Mouse (Mus musculus) cerebellum, adult 11 months (tissue): ENCODE measurements around the gene Avpr2.

Source experiments
- DNase-seq: peaks from one replicate; pipeline ENCODE4 v3.0.0; 2022

The Avpr2 gene

GRCm38 (mm10) chrX:73891551-73892152 lies at the start of gene Avpr2:
Gene Avpr2 (plus strand): TSS chrX:73892102.
- DNase-seq = no peak

DNA sequence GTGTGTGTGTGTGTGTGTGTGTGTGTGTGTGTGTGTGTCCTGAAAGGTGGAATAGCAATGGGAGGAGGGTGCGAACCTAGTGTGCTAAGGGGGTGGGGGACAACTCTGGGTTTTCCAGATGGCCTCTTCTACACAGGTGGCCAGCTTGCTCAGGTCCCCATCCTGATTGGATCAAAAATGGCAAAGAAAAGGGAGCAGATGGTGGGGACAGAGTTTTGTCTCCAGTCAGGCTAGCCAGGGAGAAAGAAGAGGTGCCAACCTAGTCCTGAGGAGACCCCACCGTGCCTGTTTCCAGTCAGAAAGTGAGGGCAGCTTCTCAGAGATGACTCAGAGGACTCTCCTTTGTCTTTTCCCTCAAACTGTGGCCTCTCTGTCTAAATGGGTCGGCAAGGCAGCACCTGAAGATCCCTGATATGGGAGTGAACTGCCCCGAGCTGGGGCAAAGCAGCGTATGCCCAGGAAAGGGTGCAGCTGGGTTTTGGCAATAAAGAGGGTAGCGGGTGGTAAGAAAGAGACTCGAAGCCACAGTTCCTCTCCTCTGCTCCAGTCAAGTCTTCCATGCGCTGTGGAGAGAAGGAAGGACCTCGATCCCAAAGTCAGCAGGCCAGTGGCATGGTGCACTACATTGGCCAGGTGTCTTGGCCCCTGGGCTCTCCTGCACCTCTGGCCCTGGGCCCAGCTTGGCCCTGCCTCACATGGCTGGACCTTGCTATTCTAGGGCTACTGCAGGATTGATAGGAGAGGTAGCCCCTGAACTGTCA lies 37.4 kb upstream of the Avpr2 start:
- peak; percentile 47 for DNase-seq

DNA sequence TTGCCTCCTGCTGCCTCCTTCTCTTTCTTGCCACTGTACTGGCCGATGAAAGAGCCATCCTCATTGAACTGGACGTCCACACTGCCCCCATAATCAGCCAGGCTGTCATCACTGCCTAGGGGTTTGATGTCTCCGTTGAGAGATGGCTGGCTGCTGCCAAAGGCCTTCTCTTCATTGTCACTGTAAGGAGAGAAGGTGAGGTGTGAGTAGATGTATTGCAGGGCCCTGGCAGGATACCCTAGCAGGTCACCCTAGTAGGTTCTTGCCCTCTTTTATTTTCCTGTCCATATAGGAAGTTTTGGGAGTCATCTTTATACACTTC lies 36.9 kb upstream of the Avpr2 start:
- no peak for DNase-seq

- DNase-seq = no peak
Observed at GRCm38 (mm10) chrX:73864692-73865091, 27.2 kb upstream of the Avpr2 start.

DNA sequence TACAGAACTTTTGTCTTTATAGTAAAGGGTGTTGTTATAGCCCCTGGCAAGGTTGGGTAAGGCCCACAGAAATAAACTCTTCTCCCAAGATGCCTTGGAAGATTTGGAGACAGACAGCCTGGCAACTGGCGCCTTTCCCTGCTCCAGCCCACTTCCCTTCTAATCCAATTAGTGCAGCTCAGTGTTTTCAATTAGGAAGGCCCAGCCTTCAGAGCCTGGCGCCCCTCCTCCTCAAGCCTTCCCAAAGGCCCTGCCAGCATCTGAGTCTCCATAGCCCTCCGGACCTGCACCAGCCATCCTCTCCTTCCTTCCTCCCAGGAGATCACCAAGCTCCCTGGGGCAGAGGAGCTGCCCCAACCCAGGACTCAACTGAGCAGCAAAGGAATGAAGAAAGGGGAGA lies 24.6 kb upstream of the Avpr2 start:
- DNase-seq = no peak

DNA sequence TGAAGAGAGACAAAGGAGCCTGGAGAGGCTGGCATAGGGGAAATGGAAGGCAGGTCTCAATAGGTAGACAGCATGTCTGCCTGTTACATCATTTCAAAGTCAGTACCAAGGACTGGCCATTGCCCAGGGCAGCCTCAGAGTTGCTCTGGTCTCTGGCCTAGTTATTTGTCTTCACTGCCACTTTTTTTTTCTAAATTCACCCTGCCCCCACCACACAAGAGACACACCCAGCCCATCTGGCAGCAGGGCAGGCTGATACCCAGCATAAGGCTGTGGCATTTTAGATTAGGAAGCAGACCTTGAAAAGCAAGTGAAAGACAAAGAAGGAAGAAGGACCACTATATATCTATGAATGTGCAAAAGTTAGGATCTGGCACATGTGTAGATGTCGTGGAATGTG lies 24.1 kb upstream of the Avpr2 start:
- no peak for DNase-seq

DNA sequence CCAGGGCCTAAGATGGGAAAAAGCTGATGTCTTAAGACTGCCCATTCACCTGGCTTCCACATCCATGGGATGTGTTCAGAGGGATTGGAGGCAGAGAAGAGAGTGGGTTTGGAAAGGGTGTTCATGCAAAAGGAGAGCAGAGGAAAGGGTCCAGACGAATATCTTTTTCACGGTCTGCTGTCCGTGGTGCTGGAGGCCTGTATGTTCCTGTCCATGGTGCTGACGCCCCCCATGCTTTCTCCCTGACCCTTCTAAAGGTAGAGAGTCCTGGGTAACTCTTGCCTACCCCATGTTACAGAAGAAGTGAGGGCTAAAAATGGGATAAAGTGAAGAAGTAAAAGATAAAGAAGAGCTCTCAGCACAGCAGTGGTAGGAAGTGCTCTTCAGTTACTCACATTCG lies 22.6 kb upstream of the Avpr2 start:
- no peak for DNase-seq

DNA sequence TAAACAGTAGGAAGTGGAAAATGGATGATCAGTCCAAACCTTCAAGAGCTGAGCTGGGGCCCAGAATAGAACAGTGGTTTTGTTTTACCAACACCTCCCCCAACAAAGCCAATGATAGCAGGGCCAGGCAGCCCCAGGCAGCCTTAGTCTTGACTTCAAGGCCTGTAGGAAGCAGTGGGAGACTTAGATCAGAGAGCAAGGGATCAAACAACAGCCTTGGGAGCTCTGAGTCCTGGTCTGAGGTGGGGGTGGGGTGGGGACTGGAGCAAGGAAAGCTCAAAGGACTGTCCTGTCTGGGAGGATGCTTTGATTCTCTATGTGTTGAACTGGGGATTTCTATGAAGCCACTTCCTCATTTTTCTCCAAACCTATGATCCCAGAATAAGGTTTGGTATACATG lies 20.4 kb upstream of the Avpr2 start:
- DNase-seq = no peak

DNA sequence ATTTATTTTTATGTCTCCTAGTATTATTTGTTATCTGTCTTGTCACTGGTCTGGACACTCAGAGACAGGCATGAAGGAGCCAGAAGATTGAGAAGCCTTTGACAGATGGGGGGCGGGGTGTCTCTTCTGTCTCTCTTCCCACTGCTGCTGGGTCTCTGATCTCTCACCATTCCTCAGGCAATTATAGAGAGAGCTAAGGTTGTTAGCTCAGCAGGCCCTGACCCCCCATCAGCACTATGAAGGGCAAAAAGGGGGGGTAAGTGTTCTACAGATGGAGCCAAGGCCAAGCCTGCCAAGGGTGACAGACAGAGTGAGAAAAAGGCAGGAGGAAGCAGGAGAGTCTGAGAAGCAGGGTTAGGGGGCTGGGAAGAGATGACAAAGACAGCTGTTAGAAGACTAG lies 19.9 kb upstream of the Avpr2 start:
- DNase-seq = no peak

- no peak for DNase-seq
Observed at GRCm38 (mm10) chrX:73875881-73876280, 16.0 kb upstream of the Avpr2 start.

- DNase-seq = no peak
Observed at GRCm38 (mm10) chrX:73877014-73877413, 14.9 kb upstream of the Avpr2 start.

- peak; percentile 52 for DNase-seq
Observed at GRCm38 (mm10) chrX:73880194-73881035, 11.5 kb upstream of the Avpr2 start.

DNA sequence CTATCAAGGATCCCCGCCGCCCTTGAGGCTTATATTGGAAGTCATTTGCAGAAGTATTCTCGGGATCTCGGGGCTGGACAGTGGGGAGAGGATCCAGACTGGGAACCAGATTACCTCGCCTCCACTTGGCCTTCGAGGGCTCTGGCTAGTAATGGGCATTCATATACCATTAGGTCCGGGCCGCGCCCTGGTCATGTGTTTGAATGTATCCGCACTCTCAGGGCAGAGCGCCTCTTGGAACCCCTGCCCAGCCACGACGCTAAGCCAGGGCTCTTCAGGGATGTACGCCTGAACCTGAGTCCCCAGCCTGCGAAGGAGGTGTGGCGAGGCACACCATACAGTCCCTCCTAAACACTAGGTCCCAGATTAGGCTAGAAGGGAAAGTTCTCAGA lies 10.9 kb upstream of the Avpr2 start:
- DNase-seq = peak; percentile 30

GRCm38 (mm10) chrX:73881463-73881862 lies 10.4 kb upstream of the Avpr2 start:
- DNase-seq = no peak

DNA sequence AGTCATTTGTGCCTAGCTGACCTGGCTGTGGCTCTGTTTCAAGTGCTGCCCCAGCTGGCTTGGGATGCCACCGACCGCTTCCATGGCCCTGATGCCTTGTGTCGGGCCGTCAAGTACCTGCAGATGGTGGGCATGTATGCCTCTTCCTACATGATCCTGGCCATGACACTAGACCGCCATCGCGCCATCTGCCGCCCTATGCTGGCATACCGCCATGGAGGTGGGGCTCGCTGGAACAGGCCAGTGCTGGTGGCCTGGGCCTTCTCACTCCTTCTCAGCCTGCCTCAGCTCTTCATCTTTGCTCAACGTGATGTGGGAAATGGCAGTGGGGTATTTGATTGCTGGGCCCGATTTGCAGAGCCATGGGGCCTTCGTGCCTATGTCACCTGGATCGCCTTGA lies 931 bp downstream of the Avpr2 start:
- DNase-seq = peak; percentile 52

DNA sequence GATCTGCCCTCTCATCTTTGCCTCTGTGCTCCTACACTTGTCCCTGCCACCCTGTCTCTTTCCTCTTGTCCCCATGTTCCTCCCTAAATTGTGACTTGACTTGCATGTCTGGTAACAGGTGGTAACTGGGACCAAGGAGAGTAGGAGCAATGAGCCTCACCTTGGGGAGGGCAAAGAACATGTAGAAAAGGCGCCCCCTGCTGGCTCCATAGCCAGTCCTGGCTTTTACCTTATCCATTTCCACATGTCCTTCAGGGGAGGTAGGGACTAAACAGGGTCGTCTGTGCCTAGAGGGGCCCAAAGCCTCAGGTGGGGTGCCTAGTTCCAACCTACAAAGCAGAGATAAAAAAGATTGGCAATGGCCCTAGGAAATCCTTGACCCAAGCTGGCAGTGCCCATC lies 3.8 kb downstream of the Avpr2 start, which contains the start of gene L1cam:
L1cam (minus strand) TSS at position 387 of the 400 bp plus-strand sequence.
- peak; percentile 62 for DNase-seq

GRCm38 (mm10) chrX:73897959-73898358 lies 6.1 kb downstream of the Avpr2 start:
- no peak for DNase-seq

DNA sequence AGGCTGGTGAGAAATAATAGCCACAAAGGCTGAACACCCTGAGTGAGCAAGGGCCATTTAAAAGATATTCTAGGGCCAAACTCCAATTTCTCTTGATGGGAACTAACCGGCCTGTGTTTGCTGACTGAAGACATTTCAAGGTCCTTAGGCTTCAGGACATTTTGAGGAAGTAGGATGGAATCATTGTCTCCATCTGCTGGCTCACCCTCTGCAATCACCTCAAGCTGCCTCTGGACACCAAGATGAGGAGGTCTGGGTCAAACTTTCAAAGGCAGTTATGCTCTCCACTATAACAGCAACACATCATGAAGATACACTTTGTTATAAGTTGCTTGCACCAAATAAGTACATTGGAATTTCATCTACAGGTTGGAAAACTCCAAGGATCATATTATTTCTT lies 18.1 kb downstream of the Avpr2 start:
- no peak for DNase-seq

GRCm38 (mm10) chrX:73910451-73910850 lies 18.5 kb downstream of the Avpr2 start:
- DNase-seq = no peak

GRCm38 (mm10) chrX:73911156-73911555 lies 19.3 kb downstream of the Avpr2 start:
- no peak for DNase-seq

DNA sequence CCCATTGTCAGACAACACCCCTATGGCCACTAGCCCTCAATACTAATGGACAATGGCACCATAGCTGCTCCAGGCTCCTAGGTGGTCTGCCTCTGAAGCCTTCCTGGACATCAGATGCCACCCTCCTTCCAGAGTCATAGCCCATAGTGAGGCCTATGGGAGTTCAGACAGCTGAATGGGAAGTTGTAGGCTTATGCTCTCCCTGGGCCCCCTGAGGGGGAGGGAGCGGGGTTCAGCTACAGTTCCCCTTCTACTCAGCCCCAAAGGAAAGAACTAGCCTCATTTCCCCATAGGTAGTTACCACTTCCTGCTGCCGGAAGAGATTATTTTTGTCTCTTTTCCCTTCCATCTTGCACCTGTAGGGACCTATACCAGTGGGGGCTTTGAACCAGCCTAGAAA lies 19.7 kb downstream of the Avpr2 start:
- DNase-seq = no peak

DNA sequence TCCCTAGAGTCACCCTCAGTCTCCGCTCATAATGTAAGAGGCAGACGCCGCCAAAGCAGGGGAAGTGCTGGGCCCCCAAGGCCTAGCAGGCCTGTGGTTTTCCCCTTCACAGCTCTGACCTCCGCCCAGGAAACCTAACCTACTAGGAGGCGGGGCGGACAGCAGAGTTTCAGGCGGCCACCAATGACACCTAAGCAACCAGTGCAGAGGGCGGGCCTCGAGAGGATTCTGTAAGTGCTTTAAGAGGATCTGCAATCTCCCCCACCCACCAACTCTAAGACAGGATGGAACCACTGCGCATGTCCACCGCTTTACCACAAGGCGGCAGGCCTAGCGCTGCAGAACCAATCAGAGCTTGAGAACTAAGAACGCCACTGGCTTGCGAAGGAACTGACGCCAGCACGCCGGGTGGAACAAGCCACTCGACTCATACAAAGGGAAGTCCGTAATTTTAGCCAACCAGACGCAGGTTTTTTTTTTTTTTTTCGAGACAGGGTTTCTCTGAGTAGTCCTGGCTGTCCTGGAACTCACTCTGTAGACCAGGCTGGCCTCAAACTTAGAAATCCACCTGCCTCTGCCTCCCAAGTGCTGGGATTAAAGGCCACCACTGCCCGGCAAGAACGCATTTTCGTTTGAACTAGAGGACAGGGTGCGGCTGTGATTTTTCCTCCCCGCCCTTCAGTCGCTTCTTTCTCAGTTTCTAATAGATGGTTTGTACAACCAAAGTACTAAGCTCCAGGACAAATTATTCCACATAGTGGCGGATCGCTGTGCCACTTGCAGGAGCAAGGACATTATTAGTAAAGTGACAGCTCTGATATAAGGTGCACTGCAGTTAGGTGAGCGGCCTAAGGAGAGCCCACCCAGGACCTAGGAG lies 23.2 kb downstream of the Avpr2 start:
- DNase-seq = peak; percentile 80

- DNase-seq = no peak
Observed at GRCm38 (mm10) chrX:73916945-73917344, 25.0 kb downstream of the Avpr2 start.
